Mouse (Mus musculus): ENCODE measurements around the gene Pgm1.

Gene Pgm1

GRCm38 (mm10) chr4:99957186-99957585 is 28.0 kb downstream of the Pgm1 start:
- DNase-seq (ENCODE audit: low spot score in 2 of 2), result no peak

GRCm38 (mm10) chr4:99958084-99958815 is 29.0 kb downstream of the Pgm1 start:
- no peak for DNase-seq (ENCODE audit: low spot score in 2 of 2)

GRCm38 (mm10) chr4:99959308-99959707 is 30.1 kb downstream of the Pgm1 start:
- DNase-seq (ENCODE audit: low spot score in 2 of 2), result no peak

GRCm38 (mm10) chr4:99966555-99966954 is 37.3 kb downstream of the Pgm1 start:
- no peak for DNase-seq (ENCODE audit: low spot score in 2 of 2)

GRCm38 (mm10) chr4:99969328-99969727 is 40.1 kb downstream of the Pgm1 start:
- DNase-seq (ENCODE audit: low spot score in 2 of 2), result peak; percentile 11 to 19

- DNase-seq (ENCODE audit: low spot score in 2 of 2), result peak in 1 of 2 experiments; percentile 45
Measured at GRCm38 (mm10) chr4:99970097-99970496, 40.9 kb downstream of the Pgm1 start.

- DNase-seq (ENCODE audit: low spot score in 2 of 2), result no peak
Measured at GRCm38 (mm10) chr4:99972886-99973285, 43.7 kb downstream of the Pgm1 start.

GRCm38 (mm10) chr4:99973931-99974330 is 44.7 kb downstream of the Pgm1 start:
- DNase-seq (ENCODE audit: low spot score in 2 of 2), result no peak

- no peak for DNase-seq (ENCODE audit: low spot score in 2 of 2)
Measured at GRCm38 (mm10) chr4:99974375-99974774, 45.2 kb downstream of the Pgm1 start.

GRCm38 (mm10) chr4:99979326-99979725 is 50.1 kb downstream of the Pgm1 start:
- DNase-seq (ENCODE audit: low spot score in 2 of 2), result no peak

- DNase-seq (ENCODE audit: low spot score in 2 of 2), result no peak
Measured at GRCm38 (mm10) chr4:99981216-99981615, 52.0 kb downstream of the Pgm1 start.

GRCm38 (mm10) chr4:99983652-99984368 is 54.6 kb downstream of the Pgm1 start:
- DNase-seq (ENCODE audit: low spot score in 2 of 2), result no peak

GRCm38 (mm10) chr4:99984369-99984752 is 55.1 kb downstream of the Pgm1 start:
- DNase-seq (ENCODE audit: low spot score in 2 of 2), result no peak

- no peak for DNase-seq (ENCODE audit: low spot score in 2 of 2)
Measured at GRCm38 (mm10) chr4:99985086-99985485, 55.9 kb downstream of the Pgm1 start.

GRCm38 (mm10) chr4:99985631-99986030 is 56.4 kb downstream of the Pgm1 start:
- DNase-seq (ENCODE audit: low spot score in 2 of 2), result no peak

- DNase-seq (ENCODE audit: low spot score in 2 of 2), result no peak
Measured at GRCm38 (mm10) chr4:99986609-99987008, 57.4 kb downstream of the Pgm1 start.

- no peak for DNase-seq (ENCODE audit: low spot score in 2 of 2)
Measured at GRCm38 (mm10) chr4:99988771-99989170, 59.6 kb downstream of the Pgm1 start.

- DNase-seq (ENCODE audit: low spot score in 2 of 2), result no peak
Measured at GRCm38 (mm10) chr4:100000971-100001370, 71.8 kb downstream of the Pgm1 start.

GRCm38 (mm10) chr4:100001806-100002205 is 72.6 kb downstream of the Pgm1 start:
- DNase-seq (ENCODE audit: low spot score in 2 of 2), result no peak

- no peak for DNase-seq (ENCODE audit: low spot score in 2 of 2)
Measured at GRCm38 (mm10) chr4:100007721-100008120, 78.5 kb downstream of the Pgm1 start.

GRCm38 (mm10) chr4:100008371-100009090 is 79.3 kb downstream of the Pgm1 start:
- peak; percentile 42 to 67 for DNase-seq (ENCODE audit: low spot score in 2 of 2)

GRCm38 (mm10) chr4:100009211-100009678 is 80.0 kb downstream of the Pgm1 start:
- no peak for DNase-seq (ENCODE audit: low spot score in 2 of 2)

Measured in frontal cortex, postnatal 36 days (tissue).